Mouse (Mus musculus) heart, adult 2 months (tissue): ENCODE measurements around the gene Nudt21.

Experiments
- CTCF ChIP-seq: fragments of 200-600 bp; IDR thresholded peaks from 2 replicates; pipeline ENCODE4 v1.8.1; 2022; ENCODE audit warnings: antibody characterized with exemption, mild to moderate bottlenecking, moderate library complexity
- POLR2A ChIP-seq: fragments of 200-500 bp; IDR thresholded peaks from 2 replicates; pipeline ENCODE4 v1.6.1; 2011; ENCODE audit warnings: mild to moderate bottlenecking, low read depth, low read length, control low read depth; ENCODE audit not compliant: insufficient read depth

DNA sequence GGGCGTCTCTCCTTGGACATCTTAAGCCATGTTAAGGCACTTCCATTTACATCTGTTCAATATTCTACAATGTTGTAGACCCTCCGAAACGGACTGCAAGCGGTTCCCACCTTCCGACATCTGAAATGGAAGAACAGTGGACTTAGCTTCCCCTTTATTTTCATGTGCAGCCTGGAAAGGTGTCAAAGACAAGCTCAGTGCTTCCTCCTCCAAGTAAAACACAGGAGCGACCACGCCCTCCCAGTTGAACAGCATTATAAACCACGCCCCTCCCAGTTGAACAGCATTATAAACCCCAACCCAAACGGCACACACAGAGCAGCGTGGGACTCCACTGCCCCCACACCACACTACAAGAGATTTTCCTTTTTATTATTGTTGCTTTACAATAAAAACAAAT lies 65.4 kb downstream of the Nudt21 start:
- no peak for TF ChIP-seq CTCF
- TF ChIP-seq POLR2A = no peak
